Mouse (Mus musculus) cerebellum, adult (tissue): ENCODE results near the gene Cyp26a1.

ENCODE experiments used
- ATAC-seq: cut with Nextera tagmentation; 2 replicates; pipeline ENCODE4 v1.9.2; 2017; ENCODE audit warnings: mild to moderate bottlenecking, moderate library complexity, mixed read lengths; ENCODE audit not compliant: insufficient number of reproducible peaks, low FRiP score, low TSS enrichment

Cyp26a1 gene

GRCm38 (mm10) chr19:37698273-37699160 is 919 bp downstream of the Cyp26a1 start:
- ATAC-seq: no peak

GRCm38 (mm10) chr19:37699711-37700110 is 2.1 kb downstream of the Cyp26a1 start:
- no peak for ATAC-seq

DNA sequence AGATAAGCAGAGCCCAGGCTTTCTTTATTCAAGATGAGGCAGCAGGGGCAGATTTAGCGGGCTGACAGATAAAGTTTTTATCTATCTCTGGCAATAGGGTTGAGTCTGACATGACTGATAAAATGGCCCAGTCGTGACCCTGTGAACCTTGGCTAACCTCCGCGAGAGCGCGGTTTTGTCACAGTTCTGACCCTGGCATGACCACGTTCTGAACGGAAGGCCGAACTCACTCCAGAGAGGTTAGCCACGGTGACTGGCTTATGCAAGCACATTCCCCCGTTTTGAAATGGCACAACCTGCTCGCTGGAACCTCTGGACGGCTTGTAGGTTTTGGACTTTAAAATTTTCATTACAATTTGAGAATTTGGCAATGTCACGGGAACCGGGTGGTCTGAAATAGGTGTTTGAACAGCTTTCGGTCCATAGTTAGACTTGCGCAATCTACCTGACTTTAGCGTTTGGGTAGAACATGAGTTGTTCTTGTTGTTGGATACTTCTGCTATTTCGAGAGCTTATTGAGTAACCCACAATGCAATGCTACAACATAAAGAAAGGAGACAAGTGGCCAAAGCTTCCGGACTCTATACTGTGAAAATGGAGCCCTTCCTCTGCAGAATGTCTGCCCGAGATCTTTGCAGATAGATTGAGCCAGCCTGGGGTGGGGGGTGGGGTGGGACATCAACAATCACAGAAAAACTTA is 4.9 kb downstream of the Cyp26a1 start:
- no peak for ATAC-seq

DNA sequence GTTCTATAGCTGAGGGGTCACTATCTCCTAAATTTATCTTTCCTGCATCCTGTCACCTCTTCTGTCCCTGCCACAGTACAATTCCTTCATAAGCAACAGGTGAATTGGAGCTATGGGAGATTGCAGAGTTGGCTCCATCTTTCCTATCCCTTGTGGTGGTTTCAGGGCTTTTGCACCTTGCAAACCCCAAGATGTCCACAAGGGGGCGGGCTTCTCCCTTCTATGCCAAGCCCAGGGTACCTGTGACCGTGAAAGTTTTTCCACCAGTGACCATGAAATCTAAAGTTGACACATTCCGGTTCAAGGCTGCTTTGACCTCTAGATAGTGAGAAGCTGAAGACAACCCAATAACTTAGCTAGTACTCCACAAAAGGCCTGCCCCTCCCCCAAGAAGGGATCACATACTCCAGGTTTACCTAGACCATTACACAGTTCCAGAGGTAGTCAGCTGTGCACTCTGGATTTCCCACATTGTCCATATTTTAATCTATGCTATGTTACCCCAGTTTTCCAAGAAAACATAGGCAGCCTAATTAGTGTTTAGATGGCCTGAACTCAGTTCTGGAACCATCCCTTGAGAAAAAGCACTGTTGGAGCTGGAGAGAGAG is 6.4 kb downstream of the Cyp26a1 start:
- ATAC-seq: no peak; the same call in 1 of the 2 replicates

GRCm38 (mm10) chr19:37705722-37706121 is 8.1 kb downstream of the Cyp26a1 start:
- ATAC-seq: no peak

DNA sequence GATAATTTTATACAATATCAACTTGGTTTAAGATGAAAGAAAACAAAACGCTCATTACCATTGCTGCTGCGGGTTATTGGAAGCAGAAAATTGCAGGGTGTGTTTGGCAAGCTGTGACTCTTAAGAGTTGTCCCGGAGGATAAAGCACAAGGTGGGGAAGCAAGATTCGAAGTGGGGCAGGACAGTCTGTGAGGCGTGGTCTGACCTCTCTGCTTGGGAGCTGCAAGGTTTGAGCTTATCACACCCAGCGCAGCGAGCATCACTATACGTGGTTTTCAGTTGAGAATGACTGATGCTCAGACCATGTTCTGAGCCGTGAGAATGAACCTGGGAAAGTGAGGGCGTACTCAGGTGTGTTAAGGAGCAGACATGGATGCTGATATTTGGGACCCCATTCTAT is 17.1 kb downstream of the Cyp26a1 start:
- ATAC-seq: no peak

DNA sequence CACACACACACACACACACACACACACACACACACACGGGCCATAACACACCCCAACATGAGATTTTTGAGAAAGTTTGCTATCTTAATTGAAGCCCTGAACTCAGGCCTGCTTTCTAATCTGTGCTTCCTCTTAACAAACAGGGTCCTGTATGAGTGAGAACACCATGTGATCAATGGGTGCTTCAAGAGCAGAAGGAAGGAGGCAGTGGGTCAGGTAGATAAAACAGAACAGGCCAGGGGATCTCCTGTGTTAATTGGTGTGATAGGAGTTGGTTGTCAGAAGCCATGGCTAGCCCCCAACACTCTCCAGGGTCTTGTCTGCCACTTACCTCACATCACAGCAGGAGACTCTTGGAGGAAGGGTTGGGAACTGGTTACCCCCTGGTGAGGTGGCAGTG is 18.4 kb downstream of the Cyp26a1 start:
- no peak for ATAC-seq

- no peak for ATAC-seq
These were observed 19.1 kb downstream of the Cyp26a1 start for GRCm38 (mm10) chr19:37716524-37717175.

DNA sequence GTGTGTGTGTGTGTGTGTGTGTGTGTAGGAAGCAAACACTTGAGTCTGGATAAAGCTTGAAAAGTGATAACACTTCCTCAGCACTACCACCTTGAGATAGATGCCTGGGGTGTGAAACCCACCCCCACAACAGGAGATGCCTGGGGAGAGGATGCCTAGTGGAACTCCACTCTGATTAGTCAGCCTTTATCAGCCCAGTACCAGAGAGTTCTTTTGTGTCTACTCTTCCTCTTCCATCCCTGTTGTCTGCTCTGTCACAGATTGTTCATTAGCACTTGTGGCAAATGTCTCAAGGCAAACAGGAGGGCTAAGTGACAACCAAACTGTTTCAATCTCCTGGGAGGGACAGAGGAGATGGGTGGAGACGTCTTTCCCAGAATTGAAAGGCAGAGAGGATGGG is 21.6 kb downstream of the Cyp26a1 start:
- ATAC-seq: no peak

- no peak for ATAC-seq
These were observed 27.0 kb downstream of the Cyp26a1 start for GRCm38 (mm10) chr19:37724591-37724990.

- peak; percentile 71; the same call in 1 of the 2 replicates for ATAC-seq
These were observed 29.0 kb downstream of the Cyp26a1 start for GRCm38 (mm10) chr19:37726585-37726984.

DNA sequence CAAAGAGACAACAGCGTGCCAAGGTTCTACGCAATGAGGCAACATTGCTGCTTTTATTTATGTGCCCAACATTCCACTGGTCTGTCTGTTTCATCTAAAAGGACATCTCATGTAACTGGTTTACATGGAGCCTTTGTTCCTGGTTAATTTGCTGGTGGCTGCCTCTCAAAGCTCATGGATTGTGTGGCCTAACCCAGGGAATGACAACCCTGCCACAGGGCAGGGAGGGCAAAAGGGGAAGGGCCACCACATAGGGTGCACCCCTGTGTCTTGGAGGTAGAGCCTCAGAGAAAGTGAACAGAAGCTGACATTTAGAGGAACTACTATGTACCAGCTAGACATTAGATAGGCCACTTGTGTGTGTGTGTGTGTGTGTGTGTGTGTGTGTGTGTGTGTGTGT is 29.8 kb downstream of the Cyp26a1 start:
- no peak for ATAC-seq

- ATAC-seq: no peak
These were observed 37.8 kb downstream of the Cyp26a1 start for GRCm38 (mm10) chr19:37735426-37735825.

DNA sequence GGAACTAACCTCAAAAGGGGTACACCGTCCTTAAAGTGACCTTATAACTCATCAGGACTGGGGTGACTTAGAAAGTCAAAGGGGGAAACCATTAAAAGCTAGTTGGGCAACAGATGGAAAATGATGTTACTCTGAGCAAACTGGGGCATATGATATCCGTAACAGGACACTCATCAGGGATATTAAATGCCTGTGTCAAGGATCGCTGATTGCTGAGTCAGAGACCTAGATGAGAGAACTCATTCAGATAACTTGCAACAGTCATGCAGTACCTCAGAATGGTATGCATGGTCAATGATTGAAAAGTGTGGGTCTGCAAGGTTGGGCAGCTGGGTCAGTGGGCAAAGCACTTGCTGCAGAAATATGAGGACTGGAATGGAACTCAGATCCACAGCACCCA is 41.0 kb downstream of the Cyp26a1 start:
- no peak for ATAC-seq

- no peak for ATAC-seq
These were observed 42.4 kb downstream of the Cyp26a1 start for GRCm38 (mm10) chr19:37740043-37740442.
